Mouse (Mus musculus) G1E (cell line): ENCODE measurements around the gene Spata6.

Source experiments
- CTCF ChIP-seq: IDR thresholded peaks from 2 replicates; pipeline ENCODE4 v1.5.1; 2012; ENCODE audit warnings: low read depth, low read length, inconsistent platforms, mixed read lengths
- GATA1 ChIP-seq: IDR thresholded peaks from 2 replicates; pipeline ENCODE4 v1.6.1; 2012; ENCODE audit warnings: borderline replicate concordance, low read length, inconsistent platforms, mixed read lengths
- GATA2 ChIP-seq: IDR thresholded peaks from 2 replicates; pipeline ENCODE4 v1.6.1; 2012; ENCODE audit warnings: low read depth, low read length, inconsistent platforms, borderline replicate concordance
- POLR2AphosphoS5 ChIP-seq: IDR thresholded peaks from 2 replicates; pipeline ENCODE4 v1.6.1; 2012; ENCODE audit warnings: low read depth, low read length, inconsistent platforms; ENCODE audit not compliant: insufficient replicate concordance
- TAL1 ChIP-seq: conservative IDR thresholded peaks from 2 replicates; pipeline ENCODE4 v1.6.1; 2012; ENCODE audit warnings: low read depth, low read length, inconsistent platforms, mixed read lengths

DNA sequence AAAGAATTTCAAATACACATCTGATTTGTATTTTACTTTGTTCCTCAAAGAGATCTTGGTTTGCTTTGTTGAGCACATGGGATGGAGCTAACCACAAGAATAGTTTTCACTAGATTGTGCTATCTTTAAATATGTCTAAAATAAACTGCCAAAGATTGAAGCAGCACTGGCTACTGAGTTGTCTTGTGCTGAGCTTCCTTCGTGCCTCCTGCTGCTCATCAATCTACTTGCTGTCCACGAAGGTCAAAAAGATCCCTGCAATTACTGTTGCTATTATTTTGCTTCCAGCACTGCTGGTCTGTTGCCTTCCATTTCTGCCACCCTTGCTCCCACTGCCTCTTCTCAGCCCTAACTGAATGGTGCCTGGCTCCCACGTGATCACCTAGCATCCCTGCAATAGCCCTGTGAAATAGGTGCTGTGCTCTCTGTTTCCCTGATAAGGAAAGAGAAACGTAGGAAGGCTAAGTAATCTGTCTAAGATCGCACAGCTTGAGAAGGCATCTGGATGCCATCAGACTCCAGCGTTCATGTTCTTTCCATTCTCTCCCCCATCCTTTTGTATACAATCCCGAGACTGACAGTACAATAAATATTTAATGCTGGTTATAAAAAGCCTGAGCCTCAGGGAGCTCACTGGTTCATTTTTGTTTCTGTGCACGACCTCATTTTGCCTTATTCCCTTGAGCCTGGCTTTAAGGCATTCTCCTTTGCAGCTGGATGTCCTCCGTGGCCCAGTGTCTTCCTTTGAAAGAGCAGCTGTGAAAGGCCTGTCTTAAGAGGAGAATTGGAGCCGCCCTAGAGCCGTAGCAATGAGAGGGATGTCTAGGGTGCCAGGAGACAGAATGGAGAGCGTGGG lies 49.0 kb upstream of the Spata6 start:
- TF ChIP-seq CTCF: no peak
- TF ChIP-seq GATA2: no peak
- no peak for TF ChIP-seq GATA1
- no peak for TF ChIP-seq POLR2AphosphoS5
- TF ChIP-seq TAL1: no peak
